14 mouse cellular contexts compared by ENCODE assay signal in genomic region chr9:42906995-42907394, GRCm38 (mm10). TPM values are rescaled to one million over a fixed set of nuclear protein-coding genes. Genes with fewer than 3 reads are reported as not detected.
DNase-seq lines count a peak whose midpoint lies in the region; ATAC-seq and TF ChIP-seq lines count a peak whose summit lies in the region.
"Had no signal": no experiment of that assay in that cellular context is flagged by ENCODE, and none has a peak within 500 bp of the region (broad histone marks: within the 10 kb centered on the region; RNA-seq: fewer than 3 reads in every experiment).

No protein-coding gene starts in this region.

- ATAC-seq in hindbrain, embryonic 11.5 days (ENCODE audit: low FRiP score): no peak
- ATAC-seq in hindbrain, postnatal 0 days: no peak
- peak; percentile 52; the same call in 1 of the 2 replicates for ATAC-seq in midbrain, embryonic 11.5 days (ENCODE audit: low FRiP score)
- ATAC-seq in midbrain, embryonic 14.5 days (ENCODE audit: low FRiP score, low TSS enrichment): no peak
- ATAC-seq in intestine, embryonic 14.5 days (replicated peaks; ENCODE audit: low FRiP score, low TSS enrichment, low read depth): no peak

- H3K36me3 ChIP-seq in hindbrain, embryonic 11.5 days (ENCODE audit: control insufficient read depth, insufficient read depth, low read length): no peaks in the 10 kb centered on the region
- H3K36me3 ChIP-seq in hindbrain, postnatal 0 days (ENCODE audit: insufficient read depth, low read length): no peaks in the 10 kb centered on the region
- no peaks in the 10 kb centered on the region for H3K36me3 ChIP-seq in midbrain, embryonic 11.5 days (ENCODE audit: control insufficient read depth, insufficient read depth, low read length)
- no peaks in the 10 kb centered on the region for H3K36me3 ChIP-seq in midbrain, embryonic 14.5 days (ENCODE audit: control insufficient read depth, insufficient read depth, low read length)
- no peaks in the 10 kb centered on the region for H3K36me3 ChIP-seq in intestine, embryonic 14.5 days (ENCODE audit: control insufficient read depth, insufficient read depth, low read length)
- H3K36me3 ChIP-seq: heart, embryonic 15.5 days; midbrain, embryonic 12.5 days had no signal

- H3K9me3 ChIP-seq in hindbrain, embryonic 11.5 days (ENCODE audit: control insufficient read depth, low read length): no peaks in the 10 kb centered on the region
- no peaks in the 10 kb centered on the region for H3K9me3 ChIP-seq in hindbrain, postnatal 0 days (ENCODE audit: low read length)
- H3K9me3 ChIP-seq in midbrain, embryonic 11.5 days (ENCODE audit: control insufficient read depth, low read length): no peaks in the 10 kb centered on the region
- H3K9me3 ChIP-seq in midbrain, embryonic 14.5 days (ENCODE audit: control insufficient read depth, low read length): no peaks in the 10 kb centered on the region
- H3K9me3 ChIP-seq in intestine, embryonic 14.5 days (ENCODE audit: control insufficient read depth, low read length): no peaks in the 10 kb centered on the region
- H3K9me3 ChIP-seq: heart, embryonic 15.5 days; midbrain, embryonic 12.5 days had no signal

- no peak for TF ChIP-seq CTCF in hindbrain, postnatal 0 days (IDR thresholded peaks at IDR 0.05; ENCODE audit: low read depth)

- H3K4me2 ChIP-seq in hindbrain, embryonic 11.5 days (replicated peaks; ENCODE audit: low read depth, low read length): no peak overlapping the region
- no peak overlapping the region for H3K4me2 ChIP-seq in hindbrain, postnatal 0 days (ENCODE audit: low read depth, low read length)
- H3K4me2 ChIP-seq in midbrain, embryonic 11.5 days: no peak overlapping the region
- no peak overlapping the region for H3K4me2 ChIP-seq in midbrain, embryonic 14.5 days (ENCODE audit: low read length)
- H3K4me2 ChIP-seq in intestine, embryonic 14.5 days (ENCODE audit: low read length): no peak overlapping the region
- H3K4me2 ChIP-seq: heart, embryonic 15.5 days; midbrain, embryonic 12.5 days had no signal

- DNase-seq in hindbrain, embryonic 11.5 days (ENCODE audit: low spot score): peak; percentile 30
- DNase-seq in hindbrain, postnatal 0 days (ENCODE audit: low spot score): no peak
- no peak for DNase-seq in midbrain, embryonic 11.5 days (ENCODE audit: low spot score, missing footprints)
- DNase-seq in midbrain, embryonic 14.5 days: no peak
- no peak for DNase-seq in intestine, embryonic 14.5 days (ENCODE audit: low spot score)
- DNase-seq in retina, postnatal 1 day: peak; percentile 41
- no peak for DNase-seq in spleen, postnatal 4 days (ENCODE audit: low spot score in 2 of 2)
- no peak for DNase-seq in B cell, adult 2 months
- DNase-seq: adrenal gland, postnatal 10 days; cerebellum, postnatal 25 days; liver had no signal

- WGBS in hindbrain, embryonic 11.5 days: 17% methylated on average over 3 of the region's 3 CpGs
- WGBS in hindbrain, postnatal 0 days: 19% methylated on average over 3 of the region's 3 CpGs
- WGBS in midbrain, embryonic 11.5 days: 28% methylated on average over 3 of the region's 3 CpGs
- WGBS in midbrain, embryonic 14.5 days: 19% methylated on average over 3 of the region's 3 CpGs
- WGBS in intestine, embryonic 14.5 days: 23% methylated on average over 3 of the region's 3 CpGs

- H3K4me3 ChIP-seq in hindbrain, embryonic 11.5 days (ENCODE audit: low read depth, low read length): no peak overlapping the region
- H3K4me3 ChIP-seq in hindbrain, postnatal 0 days (ENCODE audit: low read length): no peak overlapping the region
- H3K4me3 ChIP-seq in midbrain, embryonic 11.5 days (ENCODE audit: low read depth, low read length): no peak overlapping the region
- no peak overlapping the region for H3K4me3 ChIP-seq in midbrain, embryonic 14.5 days (replicated peaks; ENCODE audit: low read depth, low read length)
- H3K4me3 ChIP-seq in intestine, embryonic 14.5 days (ENCODE audit: low read depth, low read length): no peak overlapping the region
- H3K4me3 ChIP-seq: heart, embryonic 15.5 days; midbrain, embryonic 12.5 days had no signal

- H3K4me1 ChIP-seq in hindbrain, embryonic 11.5 days (replicated peaks; ENCODE audit: control insufficient read depth, insufficient read depth, low read length): peaks cover 19% of the 10 kb centered on the region
- no peaks in the 10 kb centered on the region for H3K4me1 ChIP-seq in hindbrain, postnatal 0 days (ENCODE audit: insufficient read depth, low read length)
- peaks cover 17% of the 10 kb centered on the region for H3K4me1 ChIP-seq in midbrain, embryonic 11.5 days (ENCODE audit: control insufficient read depth, insufficient read depth, low read length)
- H3K4me1 ChIP-seq in midbrain, embryonic 14.5 days (ENCODE audit: control insufficient read depth, insufficient read depth, low read length): peaks cover 3% of the 10 kb centered on the region; the same call in 1 of the 2 replicates
- H3K4me1 ChIP-seq in intestine, embryonic 14.5 days (replicated peaks; ENCODE audit: control insufficient read depth, insufficient read depth, low read length): peaks cover 29% of the 10 kb centered on the region

- H3K27me3 ChIP-seq in hindbrain, embryonic 11.5 days (ENCODE audit: control insufficient read depth, insufficient read depth, low read length): no peaks in the 10 kb centered on the region
- H3K27me3 ChIP-seq in hindbrain, postnatal 0 days (ENCODE audit: insufficient read depth, low read length): no peaks in the 10 kb centered on the region
- H3K27me3 ChIP-seq in midbrain, embryonic 11.5 days (ENCODE audit: control insufficient read depth, insufficient read depth, low read length): no peaks in the 10 kb centered on the region
- H3K27me3 ChIP-seq in midbrain, embryonic 14.5 days (ENCODE audit: control insufficient read depth, insufficient read depth, low read length): no peaks in the 10 kb centered on the region
- no peaks in the 10 kb centered on the region for H3K27me3 ChIP-seq in intestine, embryonic 14.5 days (replicated peaks; ENCODE audit: control insufficient read depth, insufficient read depth, low read length)

- H3K9ac ChIP-seq in hindbrain, embryonic 11.5 days (ENCODE audit: low read depth, low read length): 0 out of 2 replicates have a peak overlapping the region, but pooled peaks have one; percentile 11
- H3K9ac ChIP-seq in hindbrain, postnatal 0 days (replicated peaks; ENCODE audit: low read length): no peak overlapping the region
- H3K9ac ChIP-seq in midbrain, embryonic 11.5 days (ENCODE audit: low read length): 0 out of 2 replicates have a peak overlapping the region, but pooled peaks have one; percentile 24
- H3K9ac ChIP-seq in midbrain, embryonic 14.5 days (replicated peaks; ENCODE audit: low read length): no peak overlapping the region
- H3K9ac ChIP-seq in intestine, embryonic 14.5 days (ENCODE audit: low read length): no peak overlapping the region
- H3K9ac ChIP-seq: heart, embryonic 15.5 days; midbrain, embryonic 12.5 days had no signal

- H3K27ac ChIP-seq in hindbrain, embryonic 11.5 days (ENCODE audit: low read depth, low read length): 0 out of 2 replicates have a peak overlapping the region, but pooled peaks have one; percentile 24
- no peak overlapping the region for H3K27ac ChIP-seq in hindbrain, postnatal 0 days
- H3K27ac ChIP-seq in midbrain, embryonic 11.5 days (ENCODE audit: low read depth, low read length): no peak overlapping the region
- H3K27ac ChIP-seq in midbrain, embryonic 14.5 days (replicated peaks; ENCODE audit: low read depth, low read length): no peak overlapping the region
- H3K27ac ChIP-seq in intestine, embryonic 14.5 days (ENCODE audit: low read depth): peak overlapping the region; percentile 17; the same call in 1 of the 2 replicates
- H3K27ac ChIP-seq: heart, embryonic 15.5 days had no signal

RNA-seq across cellular contexts. Expression of gene Grik4, which starts 37.3 kb away (rescaled TPM):
- polyA plus RNA-seq in hindbrain, embryonic 11.5 days (2014; fragmentation: Nextera tagmentation; extraction: Ambion mirVana): 1.2 and 1.6 TPM in 2 replicates
- 14.8 and 18.2 TPM in 2 replicates for total RNA-seq in hindbrain, postnatal 0 days (2014; rRNA removed)
- polyA plus RNA-seq in hindbrain, postnatal 0 days (2015; fragmentation: Nextera tagmentation; extraction: Ambion mirVana): 8.9 and 9.4 TPM in 2 replicates
- 1.2 TPM in 2 replicates for polyA plus RNA-seq in midbrain, embryonic 11.5 days (2014; fragmentation: Nextera tagmentation; extraction: Ambion mirVana)
- 4.4 and 6.6 TPM in 2 replicates for polyA plus RNA-seq in midbrain, embryonic 14.5 days (2014; fragmentation: Nextera tagmentation; extraction: Ambion mirVana)
- polyA plus RNA-seq in intestine, embryonic 14.5 days (2014; fragmentation: Nextera tagmentation; extraction: Ambion mirVana): 1.3 and 1.8 TPM in 2 replicates
- polyA plus RNA-seq: C2C12 had no signal

Comparison
In these comparisons a context has a peak if more than half of its experiments do, and no peak if none do; other contexts are left out.
1. DNase-seq: peak in hindbrain, embryonic 11.5 days (single experiment) and retina, postnatal 1 day (single experiment); none in hindbrain, postnatal 0 days (single experiment), midbrain, embryonic 11.5 days (single experiment), midbrain, embryonic 14.5 days (single experiment), intestine, embryonic 14.5 days (single experiment), spleen, postnatal 4 days (0 of 2) and B cell, adult 2 months (0 of 2).
2. H3K27ac ChIP-seq: peak in hindbrain, embryonic 11.5 days (single experiment) and intestine, embryonic 14.5 days (single experiment); none in hindbrain, postnatal 0 days (single experiment), midbrain, embryonic 11.5 days (single experiment) and midbrain, embryonic 14.5 days (single experiment).
3. H3K9ac ChIP-seq: peak in hindbrain, embryonic 11.5 days (single experiment) and midbrain, embryonic 11.5 days (single experiment); none in hindbrain, postnatal 0 days (single experiment), midbrain, embryonic 14.5 days (single experiment) and intestine, embryonic 14.5 days (single experiment).